Mouse (Mus musculus) forebrain, embryonic 11.5 days (tissue): ENCODE results near the gene Snrpa1. TPM values are rescaled to one million over a fixed set of nuclear protein-coding genes. Genes with fewer than 3 reads are reported as not detected.

Experiments
- ATAC-seq: fragments of 200-750 bp; cut with Nextera tagmentation; replicated peaks from 2 replicates; pipeline ENCODE4 v1.8.0; 2017; ENCODE audit warnings: moderate TSS enrichment; ENCODE audit not compliant: low FRiP score
- DNase-seq: peaks from one replicate; pipeline ENCODE4 v3.0.0-alpha.2; 2017; ENCODE audit warnings: low spot score
- H3K27ac ChIP-seq: fragments of 300-500 bp; sonication (generic); 2 replicates; pipeline ENCODE4 v1.5.1; 2014; ENCODE audit warnings: low read depth, low read length
- H3K27me3 ChIP-seq: fragments of 300-500 bp; sonication (generic); 2 replicates; pipeline ENCODE4 v1.6.1; 2014; ENCODE audit warnings: mild to moderate bottlenecking, low read length, mixed read lengths; ENCODE audit not compliant: control insufficient read depth, insufficient read depth
- H3K36me3 ChIP-seq: fragments of 300-500 bp; sonication (generic); 2 replicates; pipeline ENCODE4 v1.6.1; 2014; ENCODE audit warnings: mild to moderate bottlenecking, low read length, moderate library complexity, mixed read lengths; ENCODE audit not compliant: control insufficient read depth, insufficient read depth
- H3K4me1 ChIP-seq: fragments of 300-500 bp; sonication (generic); replicated peaks from 2 replicates; pipeline ENCODE4 v1.6.1; 2014; ENCODE audit warnings: low read length, mixed read lengths; ENCODE audit not compliant: control insufficient read depth, insufficient read depth
- H3K4me2 ChIP-seq: fragments of 300-500 bp; sonication (generic); 2 replicates; pipeline ENCODE4 v1.6.1; 2014; ENCODE audit warnings: low read depth, mild to moderate bottlenecking, low read length, moderate library complexity, mixed read lengths; ENCODE audit not compliant: severe bottlenecking
- H3K4me3 ChIP-seq: fragments of 300-500 bp; sonication (generic); 2 replicates; pipeline ENCODE4 v1.5.1; 2014; ENCODE audit warnings: low read depth, low read length
- H3K9ac ChIP-seq: fragments of 300-500 bp; sonication (generic); 2 replicates; pipeline ENCODE4 v1.6.1; 2014; ENCODE audit warnings: low read length
- H3K9me3 ChIP-seq: fragments of 300-500 bp; sonication (generic); 2 replicates; pipeline ENCODE4 v1.6.1; 2016; ENCODE audit warnings: low read length, mixed read lengths; ENCODE audit not compliant: control insufficient read depth
- WGBS: fragments of 180-500 bp; shearing (Covaris S2); extraction: QIAGEN DNeasy Blood & Tissue Kit; methylation state at CpG from one replicate; pipeline ENCODE4 v1.1.7; 2014; 5-methylcytosine and 5-hydroxymethylcytosine counted together
- polyA plus RNA-seq: library from polyadenylated mRNA; unstranded; fragments of >200 nt; fragmentation: Nextera tagmentation; extraction: Ambion mirVana; gene quantifications from 2 replicates; pipeline ENCODE4 v1.2.1, GENCODE M21; 2014

The Snrpa1 gene
- 229 and 250 TPM in 2 replicates for polyA plus RNA-seq

GRCm38 (mm10) chr7:66058703-66059102 lies at the start of gene Snrpa1:
TSS of gene Snrpa1 (plus strand) at chr7:66059003.
- ATAC-seq: no peak
- Histone ChIP-seq H3K4me1 (peaks cover 4% of the 10 kb centered on the region; the same call in 1 of the 2 replicates), H3K4me3 (peak within 1 kb of the TSS; percentile 96), H3K9me3 (no peaks in the 10 kb centered on the region), H3K36me3 (no peaks in the 10 kb centered on the region; the same call in 1 of the 2 replicates), H3K9ac (peak within 1 kb of the TSS; percentile 93), H3K27ac (no peak within 1 kb of the TSS), H3K27me3 (no peaks in the 10 kb centered on the region), H3K4me2 (peak within 1 kb of the TSS; percentile 82)
- 75% methylated on average over 1 of the region's 1 CpGs for WGBS
- DNase-seq: no peak

- no peaks in the 10 kb centered on the region for H3K27me3 ChIP-seq
- no peak overlapping the region for H3K4me2 ChIP-seq
- no peak for DNase-seq
- H3K4me3 ChIP-seq: no peak overlapping the region
- 0 out of 2 replicates have a peak, but pooled peaks cover 3% of the 10 kb centered on the region for H3K4me1 ChIP-seq
- 80% methylated on average over 6 of the region's 6 CpGs for WGBS
- no peak for ATAC-seq
- no peaks in the 10 kb centered on the region for H3K36me3 ChIP-seq
- no peak overlapping the region for H3K9ac ChIP-seq
- H3K9me3 ChIP-seq: no peaks in the 10 kb centered on the region
- H3K27ac ChIP-seq: no peak overlapping the region
Measured at GRCm38 (mm10) chr7:66010518-66010917, 48.3 kb upstream of the Snrpa1 start.

GRCm38 (mm10) chr7:66027747-66028146 lies 31.1 kb upstream of the Snrpa1 start:
- Histone ChIP-seq H3K9ac (no peak overlapping the region), H3K4me3 (no peak overlapping the region), H3K4me2 (no peak overlapping the region), H3K27ac (no peak overlapping the region), H3K4me1 (no peaks in the 10 kb centered on the region), H3K27me3 (no peaks in the 10 kb centered on the region), H3K36me3 (no peaks in the 10 kb centered on the region), H3K9me3 (no peaks in the 10 kb centered on the region)
- DNase-seq (no peak), ATAC-seq (no peak)
- 79% methylated on average over 2 of the region's 2 CpGs for WGBS

- H3K4me2 ChIP-seq: no peak overlapping the region
- DNase-seq: no peak
- H3K27me3 ChIP-seq: no peaks in the 10 kb centered on the region
- H3K27ac ChIP-seq: no peak overlapping the region
- no peak overlapping the region for H3K4me3 ChIP-seq
- 48% methylated on average over 6 of the region's 6 CpGs for WGBS
- H3K36me3 ChIP-seq: no peaks in the 10 kb centered on the region
- H3K9me3 ChIP-seq: no peaks in the 10 kb centered on the region
- no peaks in the 10 kb centered on the region for H3K4me1 ChIP-seq
- no peak for ATAC-seq
- no peak overlapping the region for H3K9ac ChIP-seq
Measured at GRCm38 (mm10) chr7:66028766-66029512, 29.9 kb upstream of the Snrpa1 start.

GRCm38 (mm10) chr7:66036809-66037208 lies 22.0 kb upstream of the Snrpa1 start:
- no peak overlapping the region for H3K27ac ChIP-seq
- no peak overlapping the region for H3K4me3 ChIP-seq
- no peaks in the 10 kb centered on the region for H3K36me3 ChIP-seq

GRCm38 (mm10) chr7:66038261-66038660 lies 20.5 kb upstream of the Snrpa1 start:
- Histone ChIP-seq H3K36me3 (no peaks in the 10 kb centered on the region), H3K27me3 (no peaks in the 10 kb centered on the region), H3K4me3 (no peak overlapping the region), H3K9ac (no peak overlapping the region), H3K9me3 (no peaks in the 10 kb centered on the region), H3K4me2 (no peak overlapping the region), H3K27ac (no peak overlapping the region), H3K4me1 (no peaks in the 10 kb centered on the region)
- 84% methylated on average over 3 of the region's 3 CpGs for WGBS
- no peak for DNase-seq
- no peak for ATAC-seq

More at GRCm38 (mm10) chr7:66036809-66037208, 22.0 kb upstream of the Snrpa1 start:
- no peaks in the 10 kb centered on the region for H3K4me1 ChIP-seq
- no peaks in the 10 kb centered on the region for H3K27me3 ChIP-seq
- H3K9me3 ChIP-seq: no peaks in the 10 kb centered on the region
- 83% methylated on average over 8 of the region's 8 CpGs for WGBS
- no peak overlapping the region for H3K4me2 ChIP-seq
- DNase-seq: no peak
- H3K9ac ChIP-seq: no peak overlapping the region
- ATAC-seq: no peak

GRCm38 (mm10) chr7:66038730-66039129 lies 20.1 kb upstream of the Snrpa1 start:
- no peak for DNase-seq
- no peak overlapping the region for H3K27ac ChIP-seq
- H3K27me3 ChIP-seq: no peaks in the 10 kb centered on the region
- H3K9ac ChIP-seq: no peak overlapping the region
- H3K9me3 ChIP-seq: no peaks in the 10 kb centered on the region
- ATAC-seq: no peak
- no peak overlapping the region for H3K4me2 ChIP-seq
- WGBS: 85% methylated on average over 11 of the region's 11 CpGs
- no peak overlapping the region for H3K4me3 ChIP-seq
- H3K4me1 ChIP-seq: no peaks in the 10 kb centered on the region
- no peaks in the 10 kb centered on the region for H3K36me3 ChIP-seq

- Histone ChIP-seq H3K27ac (no peak overlapping the region), H3K4me1 (no peaks in the 10 kb centered on the region), H3K4me2 (no peak overlapping the region), H3K27me3 (no peaks in the 10 kb centered on the region), H3K36me3 (no peaks in the 10 kb centered on the region), H3K4me3 (no peak overlapping the region), H3K9me3 (no peaks in the 10 kb centered on the region), H3K9ac (no peak overlapping the region)
- DNase-seq (no peak), ATAC-seq (no peak)
- WGBS: 87% methylated on average over 18 of the region's 18 CpGs
Measured at GRCm38 (mm10) chr7:66040026-66040814, 18.6 kb upstream of the Snrpa1 start.
